Mouse (Mus musculus) bone marrow macrophage, adult 2 months (primary cell): ENCODE data around the gene Gramd4.

Experiments used
- CTCF ChIP-seq: IDR thresholded peaks from 2 replicates; pipeline ENCODE4 v1.5.1; 2012; ENCODE audit warnings: low read depth, mild to moderate bottlenecking, low read length, moderate library complexity
- POLR2A ChIP-seq: IDR thresholded peaks from 2 replicates; pipeline ENCODE4 v1.6.1; 2012; ENCODE audit warnings: mild to moderate bottlenecking, low read depth, low read length, borderline replicate concordance

DNA sequence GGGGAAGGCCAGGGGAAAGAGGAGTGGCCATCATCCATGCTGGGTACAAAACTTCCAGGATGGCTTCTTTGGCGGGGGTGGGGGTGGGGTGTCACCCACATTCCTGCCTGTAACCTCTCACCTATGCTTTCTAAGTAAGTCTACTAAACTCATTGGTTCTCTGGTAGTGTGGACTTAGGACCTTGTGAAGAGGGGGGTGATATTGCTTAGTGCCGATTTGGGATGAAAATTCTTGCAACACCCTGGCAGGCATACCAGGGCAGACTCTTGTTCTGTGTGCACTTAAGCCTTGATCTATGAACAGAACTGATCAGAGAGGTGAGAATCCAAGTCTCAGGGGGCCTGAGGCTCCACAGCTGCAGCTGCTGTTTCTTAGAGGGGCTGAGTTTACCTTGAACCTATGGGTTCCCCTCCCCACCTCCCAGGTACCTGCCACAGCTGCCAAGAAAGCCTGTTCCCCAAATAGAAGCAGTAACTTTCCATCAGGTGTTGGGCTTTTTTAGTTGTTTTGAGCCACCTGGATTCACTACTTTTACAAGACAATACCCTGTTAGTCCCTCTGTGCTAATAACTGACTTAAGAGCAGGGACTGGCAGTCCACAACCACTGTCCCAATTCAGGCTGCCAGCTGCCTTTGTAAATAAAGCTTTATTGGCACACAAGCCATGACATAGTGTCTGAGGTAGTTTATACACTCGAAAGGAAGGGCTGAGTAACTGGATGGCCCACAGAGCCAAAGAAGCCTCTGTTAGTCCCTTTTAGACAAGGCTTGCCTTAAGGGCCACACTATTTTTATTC, 118.0 kb downstream of the Gramd4 start:
- TF ChIP-seq POLR2A (no peak), CTCF (no peak)
